Mouse (Mus musculus): Measurements from ENCODE around the gene Tiam1. TPM values are rescaled to one million over a fixed set of nuclear protein-coding genes. Genes with fewer than 3 reads are reported as not detected.

Tiam1 gene
- polyA plus RNA-seq, 1 experiment from 2014 or later, result 18.5 TPM

DNA sequence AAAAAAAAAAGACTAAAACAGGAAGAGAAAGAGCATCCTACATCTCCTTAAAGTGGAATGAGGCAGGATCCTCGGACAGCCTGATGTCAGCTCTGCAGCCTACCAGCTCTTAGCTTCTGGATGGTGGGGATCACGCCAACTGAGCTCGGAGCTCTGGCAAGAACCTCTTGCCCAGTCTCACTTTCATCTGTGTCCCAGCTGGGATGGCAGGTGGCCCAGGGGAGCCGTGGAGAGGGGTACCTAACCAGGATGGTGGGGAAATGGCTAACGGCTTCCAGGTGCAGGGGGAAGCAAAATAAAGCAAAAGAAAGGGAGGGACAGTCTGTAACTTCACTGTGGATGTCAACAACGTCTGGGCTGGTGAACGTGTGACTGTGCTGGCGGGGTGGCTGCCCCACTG is 337.6 kb downstream of the Tiam1 start:
- no peak for DNase-seq
- H3K9me3 ChIP-seq (ENCODE audit: low read depth, low read length), result no peaks in the 10 kb centered on the region

DNA sequence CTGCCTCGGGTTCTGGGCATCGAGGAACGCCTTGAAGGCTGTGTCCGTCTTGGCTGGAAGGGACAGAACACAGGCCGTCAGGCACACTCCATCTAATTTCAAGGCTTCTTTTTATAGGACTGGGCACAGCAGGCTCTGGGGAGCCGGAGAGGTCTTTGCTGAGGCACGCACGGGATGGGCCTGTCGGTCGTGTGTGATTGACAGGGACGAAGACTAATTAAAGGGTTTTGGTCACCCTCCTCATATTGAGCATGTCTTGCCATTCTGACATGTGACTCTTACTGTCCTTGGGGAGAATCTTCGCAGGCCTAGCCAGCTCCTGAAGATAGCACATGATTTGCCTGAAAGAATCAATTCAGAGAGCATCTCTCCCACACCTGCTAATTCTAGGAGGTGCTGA is 338.4 kb downstream of the Tiam1 start:
- Histone ChIP-seq H3K4me1 (ENCODE audit: insufficient read depth) (no peaks in the 10 kb centered on the region), H3K27me3 (ENCODE audit: insufficient read depth, low read length) (no peaks in the 10 kb centered on the region), H3K36me3 (ENCODE audit: insufficient read depth) (peaks cover 24% of the 10 kb centered on the region; the same call in 1 of the 2 replicates), H3K4me2 (no peak overlapping the region), H3K4me3 (ENCODE audit: low read depth, low read length) (no peak overlapping the region), H3K9ac (no peak overlapping the region), H3K27ac (ENCODE audit: low read depth) (no peak overlapping the region), H3K9me3 (ENCODE audit: low read depth, low read length) (no peaks in the 10 kb centered on the region)
- TF ChIP-seq CTCF (IDR thresholded peaks at IDR 0.05; ENCODE audit: low read depth), result no peak
- DNase-seq (no peak), ATAC-seq (ENCODE audit: insufficient read depth) (no peak)
- WGBS, result 87% methylated on average over 12 of the region's 12 CpGs

More for the DNA sequence above, 337.6 kb downstream of the Tiam1 start:
- H3K36me3 ChIP-seq (ENCODE audit: insufficient read depth), result peaks cover 26% of the 10 kb centered on the region; the same call in 1 of the 2 replicates
- no peak overlapping the region for H3K4me3 ChIP-seq (ENCODE audit: low read depth, low read length)
- ATAC-seq (ENCODE audit: insufficient read depth), result no peak
- no peaks in the 10 kb centered on the region for H3K4me1 ChIP-seq (ENCODE audit: insufficient read depth)
- H3K27ac ChIP-seq (ENCODE audit: low read depth), result no peak overlapping the region
- H3K27me3 ChIP-seq (ENCODE audit: insufficient read depth, low read length), result no peaks in the 10 kb centered on the region
- TF ChIP-seq CTCF (IDR thresholded peaks at IDR 0.05; ENCODE audit: low read depth), result no peak
- H3K9ac ChIP-seq, result no peak overlapping the region
- WGBS, result 67% methylated on average over 8 of the region's 8 CpGs
- H3K4me2 ChIP-seq, result no peak overlapping the region

DNA sequence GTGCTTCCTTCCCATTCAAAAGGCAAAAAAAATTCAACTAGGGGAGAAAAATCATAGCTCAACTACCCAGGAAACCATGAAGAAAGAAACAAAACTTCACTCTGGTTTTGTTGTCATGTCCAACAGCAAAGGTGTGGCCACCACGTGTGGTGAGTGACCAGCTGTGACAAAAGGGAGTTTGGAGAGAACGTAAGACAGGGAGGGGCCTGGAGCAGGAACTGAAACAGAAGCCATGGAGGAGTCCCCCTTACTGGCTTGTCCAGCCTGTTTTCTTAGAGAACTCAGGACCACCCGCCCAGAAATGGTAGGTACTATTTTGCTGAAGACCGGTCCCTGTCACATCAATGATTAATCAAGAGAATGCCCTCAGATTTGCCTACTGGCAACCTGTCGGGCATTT is 342.1 kb downstream of the Tiam1 start:
- ATAC-seq (ENCODE audit: insufficient read depth), result no peak
- Histone ChIP-seq H3K9me3 (ENCODE audit: low read depth, low read length) (no peaks in the 10 kb centered on the region), H3K4me2 (no peak overlapping the region), H3K27ac (ENCODE audit: low read depth) (no peak overlapping the region), H3K4me1 (ENCODE audit: insufficient read depth) (no peaks in the 10 kb centered on the region), H3K4me3 (ENCODE audit: low read depth, low read length) (no peak overlapping the region), H3K9ac (no peak overlapping the region), H3K36me3 (ENCODE audit: insufficient read depth) (peaks cover 22% of the 10 kb centered on the region; the same call in 1 of the 2 replicates), H3K27me3 (ENCODE audit: insufficient read depth, low read length) (no peaks in the 10 kb centered on the region)
- TF ChIP-seq CTCF (IDR thresholded peaks at IDR 0.05; ENCODE audit: low read depth), result no peak
- 72% methylated on average over 5 of the region's 5 CpGs for whole genome bisulfite sequencing
- no peak for DNase-seq

DNA sequence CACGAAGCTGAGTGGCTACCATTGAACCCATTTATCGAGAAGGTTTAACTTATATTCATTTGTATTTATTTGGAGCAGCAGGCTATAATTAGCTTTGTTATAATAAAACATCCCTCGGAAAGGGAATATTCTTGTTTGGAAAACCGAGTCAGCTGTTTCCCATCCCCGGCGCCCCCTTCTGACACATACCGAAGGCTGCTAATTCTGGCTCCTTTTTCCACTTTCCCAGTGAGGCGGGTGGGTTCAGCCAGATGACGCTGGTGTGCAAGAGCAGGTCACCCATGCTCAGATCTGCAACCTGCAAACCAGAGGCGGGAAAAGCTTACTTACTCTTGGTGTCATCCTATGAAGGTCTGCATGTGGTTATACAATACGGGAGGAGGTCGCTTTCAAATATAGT is 343.8 kb downstream of the Tiam1 start:
- 57% methylated on average over 12 of the region's 12 CpGs for WGBS
- ATAC-seq (ENCODE audit: insufficient read depth), result no peak

DNA sequence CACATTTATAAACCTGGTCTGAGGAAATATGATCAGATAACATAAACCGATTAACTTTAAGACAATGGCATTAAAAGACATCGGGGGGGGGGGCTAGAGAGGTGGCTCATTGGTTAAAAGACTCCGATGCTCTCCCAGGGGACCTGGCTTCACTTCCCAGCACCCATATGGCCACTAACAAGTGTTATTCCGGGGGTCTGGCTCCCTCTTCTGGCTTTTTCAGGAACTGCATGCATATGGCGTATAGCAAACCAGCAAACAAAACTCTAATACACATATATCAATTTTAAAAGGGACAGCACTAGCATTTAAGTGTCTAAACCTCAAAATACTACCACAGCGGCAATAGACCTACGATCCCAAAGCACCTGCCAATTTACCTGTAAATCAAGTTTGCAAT is 347.0 kb downstream of the Tiam1 start:
- no peaks in the 10 kb centered on the region for H3K9me3 ChIP-seq (ENCODE audit: low read depth, low read length)
- 89% methylated on average over 7 of the region's 7 CpGs for WGBS
- TF ChIP-seq CTCF (IDR thresholded peaks at IDR 0.05; ENCODE audit: low read depth), result peak; percentile 48

More for the DNA sequence above, 343.8 kb downstream of the Tiam1 start:
- Histone ChIP-seq H3K9ac (no peak overlapping the region), H3K36me3 (ENCODE audit: insufficient read depth) (peaks cover 15% of the 10 kb centered on the region; the same call in 1 of the 2 replicates), H3K27me3 (ENCODE audit: insufficient read depth, low read length) (no peaks in the 10 kb centered on the region), H3K27ac (ENCODE audit: low read depth) (no peak overlapping the region), H3K9me3 (ENCODE audit: low read depth, low read length) (no peaks in the 10 kb centered on the region), H3K4me3 (ENCODE audit: low read depth, low read length) (no peak overlapping the region), H3K4me1 (ENCODE audit: insufficient read depth) (no peaks in the 10 kb centered on the region), H3K4me2 (no peak overlapping the region)
- peak; percentile 56 for DNase-seq
- TF ChIP-seq CTCF (IDR thresholded peaks at IDR 0.05; ENCODE audit: low read depth), result no peak

DNA sequence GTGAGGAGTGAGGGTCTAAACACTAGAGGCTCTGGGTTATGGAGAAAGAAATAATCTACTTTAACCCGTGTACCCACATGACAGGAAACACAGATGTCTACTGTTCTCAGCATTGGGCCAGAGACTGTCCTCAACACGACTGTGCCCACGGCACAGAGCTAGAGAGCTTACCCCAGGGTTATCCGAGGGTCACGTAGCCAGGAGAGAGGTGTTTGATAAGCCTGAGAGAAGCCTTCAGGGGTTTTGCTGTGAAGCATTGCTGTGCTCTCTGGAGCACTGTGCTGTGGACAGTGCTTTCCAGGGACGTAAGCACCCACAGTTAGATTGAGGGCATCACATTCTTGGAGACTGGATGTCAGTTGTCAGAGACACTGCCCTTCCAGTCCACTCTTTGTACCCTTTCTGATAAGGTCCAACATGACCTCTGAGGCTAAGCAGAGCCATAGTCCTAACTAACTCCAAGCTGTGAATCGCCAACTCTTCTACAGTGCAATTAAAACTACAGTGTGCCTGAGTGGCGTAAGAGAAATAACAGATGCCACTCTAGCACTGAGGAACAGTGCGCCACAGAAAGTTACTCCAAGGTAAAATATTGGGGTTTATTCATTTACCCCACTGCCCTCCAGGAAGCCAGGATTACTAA is 353.7 kb downstream of the Tiam1 start:
- Histone ChIP-seq H3K27ac (ENCODE audit: low read depth) (no peak overlapping the region), H3K9ac (no peak overlapping the region), H3K27me3 (ENCODE audit: insufficient read depth, low read length) (no peaks in the 10 kb centered on the region), H3K4me2 (no peak overlapping the region), H3K4me3 (ENCODE audit: low read depth, low read length) (no peak overlapping the region), H3K4me1 (ENCODE audit: insufficient read depth) (no peaks in the 10 kb centered on the region), H3K9me3 (ENCODE audit: low read depth, low read length) (no peaks in the 10 kb centered on the region), H3K36me3 (ENCODE audit: insufficient read depth) (peaks cover 9% of the 10 kb centered on the region; the same call in 1 of the 2 replicates)
- WGBS, result 72% methylated on average over 9 of the region's 9 CpGs
- no peak for TF ChIP-seq CTCF (IDR thresholded peaks at IDR 0.05; ENCODE audit: low read depth)
- ATAC-seq (ENCODE audit: insufficient read depth) (no peak), DNase-seq (no peak)

More for the DNA sequence above, 347.0 kb downstream of the Tiam1 start:
- no peak overlapping the region for H3K4me3 ChIP-seq (ENCODE audit: low read depth, low read length)
- no peak overlapping the region for H3K27ac ChIP-seq (ENCODE audit: low read depth)
- H3K4me2 ChIP-seq, result no peak overlapping the region
- DNase-seq (peak; percentile 20), ATAC-seq (ENCODE audit: insufficient read depth) (no peak)
- no peaks in the 10 kb centered on the region for H3K4me1 ChIP-seq (ENCODE audit: insufficient read depth)
- H3K9ac ChIP-seq, result no peak overlapping the region
- H3K27me3 ChIP-seq (ENCODE audit: insufficient read depth, low read length), result no peaks in the 10 kb centered on the region
- H3K36me3 ChIP-seq (ENCODE audit: insufficient read depth), result peaks cover 8% of the 10 kb centered on the region; the same call in 1 of the 2 replicates

DNA sequence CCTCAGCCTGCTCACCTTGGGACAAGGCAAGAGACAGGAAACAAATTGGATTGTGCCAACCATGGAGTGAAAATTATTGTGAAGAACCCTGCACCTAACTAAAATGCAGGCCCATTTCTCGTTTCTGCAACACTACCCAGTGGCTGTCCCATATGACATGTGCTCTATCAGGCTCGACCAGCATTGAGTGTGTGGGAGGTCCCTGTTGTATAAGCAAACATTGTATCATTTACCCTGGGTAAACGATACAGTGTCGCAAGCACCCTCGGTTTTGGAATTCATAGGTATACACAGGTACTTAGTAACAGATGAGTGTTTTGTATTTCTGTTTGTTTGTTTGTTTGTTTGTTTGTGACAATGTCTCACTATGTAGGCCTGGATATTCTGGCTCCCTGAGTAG is 357.8 kb downstream of the Tiam1 start:
- TF ChIP-seq CTCF (IDR thresholded peaks at IDR 0.05; ENCODE audit: low read depth), result no peak

More for the DNA sequence above, 357.8 kb downstream of the Tiam1 start:
- Histone ChIP-seq H3K9me3 (ENCODE audit: low read depth, low read length) (no peaks in the 10 kb centered on the region), H3K27ac (ENCODE audit: low read depth) (no peak overlapping the region), H3K27me3 (ENCODE audit: insufficient read depth, low read length) (no peaks in the 10 kb centered on the region), H3K4me1 (ENCODE audit: insufficient read depth) (no peaks in the 10 kb centered on the region), H3K4me2 (no peak overlapping the region), H3K4me3 (ENCODE audit: low read depth, low read length) (no peak overlapping the region), H3K9ac (no peak overlapping the region), H3K36me3 (ENCODE audit: insufficient read depth) (no peaks in the 10 kb centered on the region)
- no peak for DNase-seq
- 49% methylated on average over 5 of the region's 5 CpGs for WGBS
- ATAC-seq (ENCODE audit: insufficient read depth), result no peak

Data from lung, embryonic 14.5 days (tissue).